Mouse (Mus musculus) thymus, adult 2 months (tissue): ENCODE measurements at regions not wholly inside any gene's neighbourhood (a gene's known extent, or its start where the extent isn't known, plus 50 kb on each side); places are given as distances from the start of the nearest gene placed in this dataset.

Experiments
- CTCF ChIP-seq: fragments of 200-500 bp; IDR thresholded peaks from 2 replicates; pipeline ENCODE4 v1.5.1; 2012; ENCODE audit warnings: mild to moderate bottlenecking, control low read depth, low read length, moderate library complexity, borderline replicate concordance; ENCODE audit not compliant: control insufficient read depth, poor library complexity, insufficient read depth; ENCODE audit errors: extremely low read depth
- POLR2A ChIP-seq: fragments of 200-500 bp; IDR thresholded peaks from 2 replicates; pipeline ENCODE4 v1.6.1; 2012; ENCODE audit warnings: mild to moderate bottlenecking, low read length, control low read depth, moderate library complexity; ENCODE audit not compliant: control insufficient read depth, poor library complexity, insufficient read depth; ENCODE audit errors: extremely low read depth

- TF ChIP-seq CTCF (no peak), POLR2A (no peak)
Observed at GRCm38 (mm10) chr11:64618631-64619385, 182.4 kb upstream of the F930015N05Rik start.
